Mouse (Mus musculus): ENCODE data around the gene Cstad. TPM values are rescaled to one million over a fixed set of nuclear protein-coding genes. Genes with fewer than 3 reads are reported as not detected.

Cstad gene
- total RNA-seq (2017) = 4.5 to 7.0 TPM in 2 of 3 replicates, not detected in the other

DNA sequence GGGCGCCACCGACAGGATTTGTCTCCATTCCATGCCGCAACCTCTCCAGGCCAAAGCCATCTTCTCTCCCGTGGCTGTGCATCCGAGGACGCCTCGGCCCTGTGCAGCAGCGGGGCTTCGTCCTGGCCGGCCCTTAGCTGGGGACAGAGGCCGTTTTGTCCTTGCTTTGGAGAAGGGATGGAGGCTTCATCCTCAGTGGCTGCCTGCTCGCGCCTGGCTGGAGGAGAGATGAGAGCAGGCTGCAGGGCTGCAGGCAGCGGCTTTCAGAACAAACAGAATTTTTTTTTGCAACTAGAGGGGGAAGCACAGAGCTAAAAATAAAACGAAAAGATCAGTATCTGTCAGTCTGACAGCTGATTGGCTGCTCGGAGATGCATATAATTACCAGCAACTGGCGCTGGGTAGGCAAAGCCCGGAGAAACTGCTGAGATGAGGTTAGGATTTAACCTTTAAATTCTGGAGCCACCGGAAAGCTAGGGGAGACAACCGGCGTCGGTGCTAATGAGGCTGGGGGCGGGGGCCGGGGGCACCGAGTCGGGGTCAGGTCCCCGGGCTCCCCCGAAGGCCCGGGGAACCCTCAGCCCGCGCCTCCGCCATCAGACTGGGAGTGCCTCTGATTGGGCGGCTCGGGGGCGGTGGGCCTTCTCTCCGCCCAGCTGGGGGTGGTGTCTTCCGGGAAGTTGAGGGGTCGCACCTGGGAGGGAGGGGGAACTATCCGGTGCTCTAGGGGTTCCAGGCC is at the start of gene Cstad:
TSS of gene Cstad (plus strand) at position 400 of the 739 bp plus-strand sequence.
- ATAC-seq (replicated peaks; ENCODE audit: insufficient number of reproducible peaks, low FRiP score, low TSS enrichment, poor library complexity, severe bottlenecking) = peak; percentile 69

DNA sequence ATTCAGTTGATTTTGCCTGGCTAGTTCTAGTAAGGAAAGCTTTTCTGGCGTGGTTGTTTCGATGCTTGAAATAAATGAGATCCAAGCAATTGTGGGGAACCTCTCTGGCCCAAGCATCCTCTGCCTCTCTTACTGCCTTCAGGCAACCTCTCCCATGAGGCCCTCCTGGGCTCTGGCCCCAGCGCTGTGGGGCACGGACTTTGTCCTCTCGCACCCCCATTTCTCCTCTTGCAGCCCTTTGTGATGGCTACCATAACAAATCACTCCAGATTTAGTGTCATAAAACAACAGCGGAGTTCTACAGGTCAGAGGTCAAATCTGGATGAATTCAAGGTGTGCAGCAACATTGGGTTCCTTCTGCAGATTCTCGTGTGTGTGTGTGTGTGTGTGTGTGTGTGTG is 49.1 kb upstream of the Cstad start:
- no peak for ATAC-seq (replicated peaks; ENCODE audit: insufficient number of reproducible peaks, low FRiP score, low TSS enrichment, poor library complexity, severe bottlenecking)

DNA sequence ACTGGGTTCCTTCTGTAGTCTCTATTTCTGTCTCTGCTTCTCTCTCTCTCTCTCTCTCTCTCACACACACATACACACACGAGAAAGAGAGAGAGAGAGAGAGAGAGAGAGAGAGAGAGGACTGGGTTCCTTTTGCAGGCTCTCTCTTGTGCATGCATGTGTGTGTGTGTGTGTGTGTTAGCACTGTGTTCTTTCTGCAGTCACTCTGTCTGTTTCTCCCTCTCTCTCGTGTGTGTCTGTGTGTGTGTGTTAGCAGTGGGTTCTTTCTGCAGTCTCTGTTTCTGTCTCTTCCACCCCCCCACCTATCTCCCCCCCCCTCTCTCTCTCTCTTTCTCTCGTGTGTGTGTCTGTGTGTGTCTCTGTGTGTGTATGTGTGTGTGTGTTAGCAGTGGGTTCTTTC is 48.6 kb upstream of the Cstad start:
- ATAC-seq (replicated peaks; ENCODE audit: insufficient number of reproducible peaks, low FRiP score, low TSS enrichment, poor library complexity, severe bottlenecking) = no peak

DNA sequence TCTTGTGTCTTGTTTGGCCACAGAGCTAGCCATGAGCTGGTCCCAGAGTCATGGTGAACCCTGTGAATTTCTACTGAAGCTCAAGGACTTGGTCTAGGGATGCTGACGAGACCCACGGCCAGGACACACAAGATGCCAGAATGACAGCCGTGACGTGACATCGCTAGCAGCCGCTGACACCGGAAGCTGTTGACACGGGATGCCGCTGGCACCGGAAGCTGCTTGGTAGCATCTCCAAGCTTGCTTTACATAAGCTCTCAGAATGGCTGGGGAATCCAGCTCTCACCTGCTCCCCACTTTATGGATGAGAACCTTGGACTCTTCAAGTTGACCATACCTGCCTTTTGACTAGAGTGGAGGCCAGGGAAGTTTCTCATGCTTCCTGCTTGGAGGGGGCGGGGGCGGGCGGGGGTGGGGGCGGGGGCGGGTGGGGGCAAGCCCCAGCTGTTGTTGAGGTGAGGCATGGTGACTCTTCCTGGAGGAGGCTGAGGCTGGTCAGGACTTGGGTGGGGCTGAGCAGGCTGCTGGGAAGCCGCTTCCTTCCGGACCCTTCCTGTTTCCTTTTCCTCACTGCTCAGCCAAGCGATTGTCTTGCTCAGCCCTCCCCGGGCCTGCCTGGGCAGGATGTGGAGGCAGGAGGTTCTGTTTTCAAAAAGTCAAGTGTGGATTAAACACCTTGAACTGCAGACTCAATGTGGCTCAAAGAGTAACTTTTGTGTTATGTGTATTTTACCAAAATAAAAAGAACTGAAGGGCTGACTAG is 47.2 kb upstream of the Cstad start:
- ATAC-seq (replicated peaks; ENCODE audit: insufficient number of reproducible peaks, low FRiP score, low TSS enrichment, poor library complexity, severe bottlenecking) = no peak

DNA sequence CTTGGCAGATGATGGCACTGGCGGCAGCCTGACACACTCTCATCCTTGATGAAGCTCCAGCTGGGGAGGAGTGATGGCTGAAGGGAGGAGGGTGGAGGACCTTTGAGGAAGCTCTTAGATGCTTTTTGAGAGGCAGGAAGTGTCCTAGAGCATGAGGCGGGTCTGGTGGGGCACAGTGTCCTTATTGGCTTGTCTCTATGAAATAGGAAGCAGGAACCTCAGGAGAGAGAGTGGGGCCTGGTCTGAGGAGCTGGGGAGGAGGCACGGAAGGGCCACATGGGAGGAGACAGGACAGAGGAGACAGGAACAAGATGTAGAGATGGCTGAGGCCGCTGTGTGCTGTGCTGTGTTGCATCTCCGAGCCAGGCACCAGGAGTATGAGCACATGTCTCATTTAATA is 43.3 kb upstream of the Cstad start:
- 0 out of 2 replicates have a peak, but pooled peaks have one; percentile 32 for ATAC-seq (replicated peaks; ENCODE audit: insufficient number of reproducible peaks, low FRiP score, low TSS enrichment, poor library complexity, severe bottlenecking)

DNA sequence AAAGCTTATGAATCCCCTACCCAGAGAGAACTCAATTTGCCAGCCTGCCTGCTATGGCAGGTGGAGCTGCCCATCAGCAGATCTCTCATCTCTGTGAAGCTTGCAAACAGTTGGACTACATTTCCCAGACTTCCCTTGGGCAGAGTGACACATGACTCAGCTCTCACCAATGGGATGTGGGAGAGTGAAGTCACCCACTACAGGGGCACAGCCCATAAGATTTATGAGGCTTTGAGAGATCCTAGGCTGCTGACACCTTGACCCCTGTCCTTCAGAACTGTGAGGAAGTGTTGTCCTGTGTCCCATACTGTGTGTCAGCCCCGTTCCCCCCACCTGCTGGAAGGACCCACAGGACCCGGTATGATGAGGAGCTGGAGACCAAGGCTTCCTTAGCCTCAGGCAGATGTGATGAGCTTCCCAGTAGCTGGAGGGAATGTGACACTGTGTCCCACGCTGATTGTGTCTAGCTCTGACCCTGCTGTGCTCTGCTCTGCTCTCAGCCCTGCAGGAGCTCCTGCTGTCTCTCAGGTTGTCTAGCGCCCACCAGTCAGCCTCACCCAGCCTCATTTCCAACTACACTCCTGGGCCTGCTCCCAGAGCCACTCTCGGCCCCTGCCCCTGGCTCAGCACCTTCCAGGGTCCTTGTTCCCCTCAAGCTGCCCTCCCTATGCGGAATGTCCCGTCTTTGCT is 40.8 kb upstream of the Cstad start:
- ATAC-seq (replicated peaks; ENCODE audit: insufficient number of reproducible peaks, low FRiP score, low TSS enrichment, poor library complexity, severe bottlenecking) = peak; percentile 60; the same call in 1 of the 2 replicates

DNA sequence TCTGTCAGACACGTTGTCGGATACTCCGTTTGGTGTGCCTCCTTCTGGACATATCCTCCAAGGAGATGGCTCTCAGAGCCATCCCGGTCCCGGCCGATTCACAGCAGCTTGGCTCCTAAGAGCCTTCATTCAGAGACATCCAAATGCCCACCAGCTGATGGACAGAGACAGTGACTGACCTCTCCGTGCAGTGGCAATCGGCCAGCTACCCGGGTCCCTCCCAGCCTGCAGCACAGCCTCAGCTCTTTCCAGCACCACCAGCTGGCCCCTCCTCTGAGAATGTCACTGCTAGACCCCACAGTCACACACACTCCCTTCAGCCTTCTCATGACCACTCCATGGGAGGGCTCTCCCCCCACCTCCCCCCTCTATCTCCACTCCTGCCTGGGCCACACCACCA is 39.6 kb upstream of the Cstad start:
- ATAC-seq (replicated peaks; ENCODE audit: insufficient number of reproducible peaks, low FRiP score, low TSS enrichment, poor library complexity, severe bottlenecking) = no peak

DNA sequence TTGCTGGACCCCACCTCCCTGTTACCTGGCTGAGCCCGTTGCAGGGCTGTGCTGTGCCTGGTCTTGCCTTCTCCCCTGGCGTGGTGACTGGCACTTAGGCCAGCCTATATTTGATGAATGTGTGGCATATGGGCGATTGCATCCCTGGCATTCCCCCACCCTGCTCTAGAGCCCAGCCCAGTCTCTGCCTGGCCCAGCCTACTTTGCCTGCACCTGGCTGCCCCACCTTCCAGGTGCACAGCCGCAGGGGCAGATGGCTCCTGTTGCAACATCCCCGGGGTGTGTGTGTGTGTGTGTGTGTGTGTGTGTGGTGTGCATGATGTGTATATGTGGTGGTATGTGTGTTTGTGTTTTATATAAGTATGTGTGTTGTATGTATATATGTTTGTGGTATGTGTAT is 38.3 kb upstream of the Cstad start:
- ATAC-seq (replicated peaks; ENCODE audit: insufficient number of reproducible peaks, low FRiP score, low TSS enrichment, poor library complexity, severe bottlenecking) = no peak

DNA sequence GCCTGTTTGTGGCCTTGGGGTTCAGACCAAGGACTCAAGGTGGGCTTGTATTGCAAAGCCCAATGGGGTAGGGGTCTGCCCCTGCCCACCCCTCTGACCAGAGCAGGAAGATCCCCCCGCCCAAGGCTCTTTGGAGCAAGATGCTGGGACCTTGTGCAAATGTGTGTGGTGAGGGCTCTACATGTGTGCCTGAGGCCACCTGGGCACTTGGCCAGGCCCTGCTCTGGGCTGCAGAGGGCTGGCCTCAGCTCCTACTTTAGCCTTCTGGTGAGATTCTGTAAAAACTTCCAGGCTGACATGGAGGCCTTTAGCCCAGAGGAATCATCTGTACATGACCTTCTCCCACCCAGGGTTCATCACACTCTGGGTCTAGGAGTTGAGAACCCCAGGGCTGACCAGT is 35.3 kb upstream of the Cstad start:
- ATAC-seq (replicated peaks; ENCODE audit: insufficient number of reproducible peaks, low FRiP score, low TSS enrichment, poor library complexity, severe bottlenecking) = no peak

DNA sequence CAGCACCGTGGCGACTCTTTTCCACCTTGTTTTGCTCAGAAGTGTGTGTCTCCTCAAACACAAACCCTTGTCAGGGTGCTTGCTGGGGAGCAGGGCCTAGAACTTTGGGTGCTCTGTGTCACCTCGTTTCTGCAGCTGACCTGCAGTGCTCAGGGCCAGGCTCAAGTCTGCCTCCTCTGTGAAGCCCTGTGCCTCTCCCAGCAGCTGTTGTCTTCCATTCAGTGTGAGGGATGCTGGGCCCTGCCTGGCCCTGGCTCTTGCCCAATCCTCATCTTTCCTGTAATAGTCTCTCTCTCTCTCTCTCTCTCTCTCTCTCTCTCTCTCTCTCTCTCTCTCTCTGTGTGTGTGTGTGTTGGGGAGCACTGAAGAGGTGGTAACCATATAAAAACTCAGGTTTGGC is 32.3 kb upstream of the Cstad start:
- no peak for ATAC-seq (replicated peaks; ENCODE audit: insufficient number of reproducible peaks, low FRiP score, low TSS enrichment, poor library complexity, severe bottlenecking)

DNA sequence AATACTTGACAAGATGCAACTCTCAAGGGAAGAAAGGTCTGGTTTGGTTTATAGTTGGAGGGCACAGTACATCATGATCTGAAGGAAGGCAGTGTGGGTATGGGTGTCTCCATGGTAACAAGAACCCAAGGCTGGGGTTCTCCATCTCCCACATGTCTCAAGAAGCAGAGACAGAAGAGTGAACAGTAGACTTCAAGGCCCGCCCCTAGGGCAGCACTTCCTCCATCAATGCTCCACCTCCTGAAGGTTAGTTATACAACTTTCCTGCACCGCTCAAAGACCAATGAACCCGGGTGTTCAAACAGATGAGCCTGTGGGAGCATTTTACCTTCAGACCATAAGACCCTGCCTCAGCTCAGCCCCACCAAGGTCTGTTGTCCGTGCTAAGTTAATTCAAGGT is 23.2 kb upstream of the Cstad start:
- no peak for ATAC-seq (replicated peaks; ENCODE audit: insufficient number of reproducible peaks, low FRiP score, low TSS enrichment, poor library complexity, severe bottlenecking)

DNA sequence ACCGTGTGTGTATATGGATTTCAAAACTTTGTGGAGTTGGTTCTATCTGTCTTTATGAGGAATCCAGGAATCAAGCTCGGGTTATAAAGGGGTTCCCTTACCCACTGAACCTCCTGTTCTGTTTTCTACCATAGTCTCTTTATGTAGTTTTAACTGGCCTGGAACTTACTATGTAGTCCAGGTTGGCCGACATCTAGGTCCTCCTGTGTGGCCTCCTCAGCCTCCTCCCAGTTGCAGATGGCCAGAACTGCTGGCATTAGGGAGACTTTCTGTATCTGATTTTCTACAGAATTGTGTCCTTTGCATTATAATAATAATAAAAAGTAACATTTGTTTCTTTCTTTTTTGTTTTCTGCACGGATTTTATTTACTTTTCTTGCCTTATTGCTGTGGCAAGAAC is 21.3 kb upstream of the Cstad start:
- no peak for ATAC-seq (replicated peaks; ENCODE audit: insufficient number of reproducible peaks, low FRiP score, low TSS enrichment, poor library complexity, severe bottlenecking)

DNA sequence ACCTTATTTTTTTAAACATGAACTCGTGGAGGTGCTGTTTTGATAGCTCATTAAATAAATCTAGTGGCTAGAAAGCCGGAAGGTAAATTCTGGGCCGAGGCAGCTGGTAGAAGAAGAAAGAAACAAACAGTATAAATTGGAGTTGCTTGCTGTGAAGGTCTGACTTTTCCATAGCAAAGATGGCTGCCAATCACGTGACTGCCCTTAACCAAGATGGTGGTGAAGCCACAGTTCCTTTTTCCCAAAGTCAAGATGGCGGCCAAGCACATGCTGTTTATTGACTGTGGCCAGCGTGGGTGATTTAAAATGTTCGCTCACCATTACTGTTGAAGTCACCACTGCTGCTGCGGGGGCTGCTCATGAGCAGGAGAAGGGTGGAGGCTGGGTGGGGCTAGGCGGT is 17.8 kb upstream of the Cstad start:
- ATAC-seq (replicated peaks; ENCODE audit: insufficient number of reproducible peaks, low FRiP score, low TSS enrichment, poor library complexity, severe bottlenecking) = no peak

DNA sequence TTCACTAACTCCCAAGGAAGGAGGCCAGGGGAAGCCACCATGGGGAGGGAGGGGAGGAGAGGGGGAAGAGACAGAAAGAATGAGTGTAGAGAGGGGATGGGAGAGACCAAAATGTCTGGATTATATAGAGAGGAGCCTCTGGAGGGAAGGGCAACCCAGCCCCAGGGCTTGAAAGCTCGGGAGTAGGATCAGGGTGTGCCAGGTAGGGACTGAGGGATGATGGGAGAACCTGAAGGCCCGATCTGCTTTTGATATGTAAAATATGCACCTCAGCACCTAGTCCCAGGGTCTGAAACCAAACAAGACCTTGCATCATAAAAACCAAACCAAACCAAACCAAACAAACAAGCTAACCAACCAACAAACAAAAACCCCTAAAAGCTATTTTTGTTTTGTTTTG is 16.8 kb upstream of the Cstad start:
- no peak for ATAC-seq (replicated peaks; ENCODE audit: insufficient number of reproducible peaks, low FRiP score, low TSS enrichment, poor library complexity, severe bottlenecking)

DNA sequence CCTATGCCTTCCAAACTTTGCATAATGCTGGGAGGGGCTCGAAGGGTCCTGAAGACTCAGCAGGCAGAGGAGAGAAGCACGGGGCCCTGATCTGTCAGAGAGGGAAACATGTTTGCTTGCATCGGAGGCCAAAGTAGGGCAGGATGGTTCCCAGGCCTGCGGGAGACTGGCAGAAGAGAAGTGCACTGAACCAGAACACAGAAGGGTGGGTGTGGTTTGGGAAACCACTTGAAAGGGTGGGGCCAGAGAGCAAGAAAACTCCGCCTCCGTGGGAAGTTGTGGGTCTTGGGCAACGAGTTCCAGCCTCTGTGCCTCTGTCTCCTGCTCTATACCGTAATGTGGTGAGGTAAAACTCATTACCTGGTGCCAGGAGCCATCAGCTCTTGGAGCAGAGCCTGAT is 7.7 kb upstream of the Cstad start:
- ATAC-seq (replicated peaks; ENCODE audit: insufficient number of reproducible peaks, low FRiP score, low TSS enrichment, poor library complexity, severe bottlenecking) = peak; percentile 84

DNA sequence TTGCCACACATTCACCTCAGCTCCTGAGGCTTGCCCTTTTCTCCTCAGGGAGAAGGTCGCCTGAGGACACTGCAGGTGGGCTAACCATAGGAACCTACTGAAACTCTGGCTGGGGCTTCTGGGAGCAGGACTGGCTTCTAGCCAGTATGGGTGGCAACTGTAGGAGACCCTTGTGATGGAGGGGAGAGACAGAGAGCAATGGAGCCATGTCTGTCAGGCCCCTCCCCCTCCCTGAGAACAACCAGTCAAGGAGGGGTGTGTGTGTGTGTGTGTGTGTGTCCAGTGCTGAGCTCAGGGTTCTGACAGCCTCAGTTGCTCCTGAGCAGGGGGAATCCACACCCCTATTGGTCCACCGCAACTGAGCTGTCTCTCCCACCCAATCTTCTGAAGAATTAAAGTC is 7.2 kb upstream of the Cstad start:
- ATAC-seq (replicated peaks; ENCODE audit: insufficient number of reproducible peaks, low FRiP score, low TSS enrichment, poor library complexity, severe bottlenecking) = no peak

DNA sequence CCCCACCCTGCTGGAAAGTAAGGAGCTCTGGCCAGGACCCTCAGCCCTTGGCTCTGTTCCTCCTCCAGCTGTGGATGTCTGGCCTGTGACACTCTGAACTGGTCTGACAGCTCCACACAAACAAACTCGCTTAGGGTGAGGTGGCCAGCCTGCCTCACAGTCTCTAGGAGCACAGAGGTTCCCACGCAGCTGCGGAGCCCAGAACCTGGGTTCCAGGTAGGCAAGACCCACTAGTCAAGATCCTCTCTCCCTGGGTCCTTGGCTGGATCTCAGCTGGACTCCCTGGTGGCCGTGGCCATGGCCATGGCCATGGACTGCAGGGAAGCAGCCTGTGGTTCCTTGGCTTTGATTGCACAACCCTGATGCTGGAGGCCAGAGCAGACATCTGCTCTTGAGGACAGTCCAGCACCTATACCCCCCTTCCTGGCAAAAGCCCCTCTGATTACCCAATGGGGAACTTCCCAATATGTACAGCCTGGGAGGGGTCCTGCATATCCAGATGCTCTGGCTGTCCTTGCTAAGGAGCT is 5.8 kb upstream of the Cstad start:
- ATAC-seq (replicated peaks; ENCODE audit: insufficient number of reproducible peaks, low FRiP score, low TSS enrichment, poor library complexity, severe bottlenecking) = no peak

DNA sequence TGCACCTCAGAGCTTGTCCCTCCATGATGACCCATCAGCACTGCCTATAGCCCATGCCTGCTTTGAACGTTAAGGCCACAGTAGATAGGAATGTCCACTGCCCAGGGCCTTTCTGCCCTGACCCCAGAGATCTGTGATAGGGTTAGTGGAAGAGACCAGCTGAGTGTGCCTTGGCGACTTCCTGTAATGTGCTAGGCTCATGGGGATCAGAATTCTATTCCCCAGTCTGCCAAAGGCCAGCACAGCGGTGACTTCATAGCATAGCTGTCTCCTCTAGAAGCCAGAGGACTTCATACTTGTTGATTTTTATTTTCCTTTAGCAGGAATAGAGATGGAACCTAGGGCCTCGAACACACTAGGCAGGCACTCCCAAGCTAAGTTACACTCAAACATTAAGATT is 5.1 kb upstream of the Cstad start:
- ATAC-seq (replicated peaks; ENCODE audit: insufficient number of reproducible peaks, low FRiP score, low TSS enrichment, poor library complexity, severe bottlenecking) = no peak

DNA sequence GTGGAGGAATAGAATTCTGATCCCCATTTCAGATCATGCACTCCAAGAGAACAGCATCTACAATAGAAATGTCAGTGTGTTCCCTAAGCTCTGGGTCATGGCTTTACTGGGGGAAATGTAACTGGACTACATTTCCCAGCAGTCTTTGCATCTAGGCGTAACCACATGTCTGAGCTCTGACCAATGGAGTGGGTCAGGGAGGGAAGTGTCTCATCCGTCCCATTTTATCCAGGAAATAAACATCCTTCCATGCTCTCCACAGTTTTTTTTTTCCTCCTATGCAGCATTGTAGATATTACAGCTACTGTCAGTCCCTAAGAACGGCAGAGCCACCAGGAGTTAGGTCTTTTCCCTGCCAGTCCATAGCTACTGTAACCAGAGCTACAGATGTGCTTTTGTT is 3.9 kb upstream of the Cstad start:
- peak; percentile 80 for ATAC-seq (replicated peaks; ENCODE audit: insufficient number of reproducible peaks, low FRiP score, low TSS enrichment, poor library complexity, severe bottlenecking)
